Mouse (Mus musculus): ENCODE results near the gene Rnpepl1.
A peak's percentile ranks its signal among the peaks of the same experiment; 100 is the strongest.
"Not testable (repeated sequence)": the region's sequence is repeated elsewhere in the genome, so short reads cannot be mapped to it uniquely, and the experiment has no call there.

Gene Rnpepl1

DNA sequence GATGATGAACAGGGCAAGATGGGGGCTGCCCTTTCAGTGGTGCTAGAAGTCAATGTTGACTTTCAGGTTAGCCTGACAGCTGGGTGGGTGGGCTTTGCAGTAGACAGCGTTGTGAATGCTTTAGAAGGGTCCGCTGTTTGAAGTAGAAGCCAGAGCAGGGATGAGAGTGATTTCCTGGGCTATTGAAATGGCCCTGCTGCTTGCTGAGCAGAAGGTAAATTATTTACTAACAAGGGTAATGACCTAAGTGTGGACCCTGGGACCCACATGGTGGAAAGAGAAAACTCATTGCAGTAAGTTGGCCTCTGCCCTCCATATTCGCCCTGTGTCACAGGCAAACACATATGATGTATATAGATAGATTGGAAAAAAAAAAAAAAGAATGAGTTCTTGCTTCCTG is 25.9 kb downstream of the Rnpepl1 start:
- no peak for DNase-seq (ENCODE audit: low spot score in 2 of 2)

DNA sequence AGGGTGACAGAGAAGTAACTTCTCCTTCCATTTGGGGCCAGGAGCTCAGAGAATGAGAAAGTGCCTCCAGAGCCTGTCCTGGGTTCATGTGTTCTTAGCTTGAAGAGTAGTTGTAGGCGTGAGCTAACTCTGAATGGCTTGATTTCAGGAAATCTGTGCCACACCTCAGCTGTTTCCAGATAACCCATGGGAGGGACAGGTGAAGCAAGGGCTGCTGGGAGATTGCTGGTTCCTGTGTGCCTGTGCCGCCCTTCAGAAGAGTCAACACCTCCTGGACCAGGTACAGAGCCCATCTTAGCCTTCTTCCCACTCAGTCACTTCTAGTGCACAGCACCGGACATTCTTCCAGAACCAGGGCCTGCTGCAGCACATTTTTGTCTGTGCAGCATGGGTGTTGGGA is 27.2 kb downstream of the Rnpepl1 start:
- DNase-seq (ENCODE audit: low spot score in 2 of 2): no peak

DNA sequence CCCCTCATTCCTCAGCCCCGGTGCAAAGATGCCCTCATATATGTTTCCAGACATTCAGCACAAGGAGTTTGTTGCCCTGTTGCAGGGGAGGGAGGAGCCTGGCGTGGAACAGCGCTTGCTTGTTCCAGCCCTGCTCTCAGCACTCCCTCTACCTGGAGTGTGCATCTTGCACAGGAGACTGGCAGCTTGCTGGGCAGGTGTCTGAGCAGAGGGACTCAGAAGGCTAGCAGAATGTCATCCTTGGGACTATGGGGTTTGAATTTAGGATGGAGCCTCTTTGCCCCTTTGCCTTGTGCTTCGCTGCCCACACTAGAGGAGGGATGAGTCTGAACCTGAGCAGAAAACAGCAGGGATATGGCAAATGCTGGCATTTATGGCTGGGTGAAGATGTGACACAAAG is 29.2 kb downstream of the Rnpepl1 start:
- DNase-seq (ENCODE audit: low spot score in 2 of 2): no peak

- DNase-seq (ENCODE audit: low spot score in 2 of 2): no peak
Observed at GRCm38 (mm10) chr1:92943219-92943989, 32.8 kb downstream of the Rnpepl1 start.

- no peak for DNase-seq (ENCODE audit: low spot score in 2 of 2)
Observed at GRCm38 (mm10) chr1:92947966-92948365, 37.4 kb downstream of the Rnpepl1 start.

GRCm38 (mm10) chr1:92949426-92949825 is 38.8 kb downstream of the Rnpepl1 start:
- no peak for DNase-seq (ENCODE audit: low spot score in 2 of 2)

DNA sequence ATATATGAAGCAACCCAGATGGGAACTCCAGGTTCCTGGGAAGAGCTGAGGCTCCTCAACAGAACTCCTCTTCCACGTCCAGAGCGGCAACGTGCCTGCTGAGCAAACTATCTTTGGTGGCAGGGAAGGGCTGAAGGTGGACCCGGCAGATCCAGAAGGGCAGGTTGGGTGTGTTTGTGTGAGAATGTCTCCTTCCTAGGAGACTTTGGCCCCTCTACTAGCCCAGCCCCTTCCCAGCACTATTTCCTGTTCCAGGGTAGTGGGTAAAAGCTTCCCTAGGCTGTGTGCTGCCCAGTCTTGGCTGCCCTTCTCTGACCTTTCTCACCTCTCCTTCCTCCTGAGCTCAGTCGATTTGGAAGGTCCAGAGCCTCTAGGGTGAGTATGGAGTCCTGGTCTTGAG is 40.0 kb downstream of the Rnpepl1 start, which contains the start of gene Gpr35:
TSS of gene Gpr35 (plus strand) at position 259 of the 400 bp plus-strand sequence.
- DNase-seq (ENCODE audit: low spot score in 2 of 2): no peak

DNA sequence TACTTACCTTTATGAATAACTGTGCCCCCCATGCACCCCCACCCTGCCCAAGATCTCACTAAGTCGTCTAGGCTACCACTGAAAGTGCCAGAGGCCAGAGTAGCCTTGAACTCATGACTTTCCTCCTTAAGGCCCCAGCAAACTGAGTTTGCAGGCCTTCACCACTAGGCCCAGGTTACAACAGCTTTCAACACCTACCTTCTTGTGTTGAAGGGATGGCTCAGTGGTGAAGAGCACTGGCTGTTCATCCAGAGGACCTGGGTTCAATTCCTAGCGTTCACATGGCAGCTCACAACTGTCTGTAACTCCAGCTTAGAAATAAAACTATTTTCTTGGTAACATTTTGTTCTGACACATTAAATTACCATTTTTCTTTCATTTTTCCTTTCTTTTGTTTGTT is 43.1 kb downstream of the Rnpepl1 start:
- DNase-seq (ENCODE audit: low spot score in 2 of 2): no peak

DNA sequence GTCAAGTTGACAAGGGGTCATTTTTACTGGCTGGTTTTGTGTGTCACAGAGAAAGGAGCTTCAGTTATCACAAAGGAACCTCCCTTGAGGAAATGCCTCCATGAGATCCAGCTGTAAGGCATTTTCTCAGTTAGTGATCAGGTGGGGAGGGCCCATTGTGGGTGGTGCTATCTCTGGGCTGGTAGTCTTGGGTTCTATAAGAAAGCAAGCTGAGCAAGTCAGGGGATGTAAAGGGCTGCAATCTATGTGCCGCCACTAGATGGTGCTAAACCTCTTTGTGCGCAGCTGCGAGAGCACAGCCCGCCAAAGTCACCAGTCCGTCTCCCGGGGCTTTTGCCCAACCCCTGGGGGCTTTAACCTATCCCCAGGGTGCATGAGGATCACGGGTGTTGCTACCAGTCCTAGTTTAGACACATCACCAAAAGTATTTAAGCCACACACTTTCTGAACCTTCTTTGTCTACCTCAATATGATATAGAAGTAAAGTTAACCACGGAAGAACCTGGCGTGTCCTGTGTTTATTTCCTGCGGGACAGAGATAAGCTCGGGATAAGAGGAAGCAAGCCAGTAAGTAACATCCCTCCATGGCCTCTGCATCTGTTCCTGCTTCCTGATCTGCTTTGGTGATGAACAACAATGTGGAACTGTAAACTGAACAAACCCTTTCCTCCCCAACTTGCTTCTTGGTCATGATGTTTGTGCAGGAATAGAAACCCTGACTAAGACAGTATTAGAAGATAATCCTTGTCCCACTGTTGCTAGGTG is 46.2 kb downstream of the Rnpepl1 start:
- peak; percentile 41 to 57 for DNase-seq (ENCODE audit: low spot score in 2 of 2)

GRCm38 (mm10) chr1:92958999-92959398 is 48.4 kb downstream of the Rnpepl1 start:
- no peak for DNase-seq (ENCODE audit: low spot score in 2 of 2)

- not testable (repeated sequence) for DNase-seq (ENCODE audit: low spot score in 2 of 2)
Observed at GRCm38 (mm10) chr1:92970791-92971190, 60.2 kb downstream of the Rnpepl1 start.

DNA sequence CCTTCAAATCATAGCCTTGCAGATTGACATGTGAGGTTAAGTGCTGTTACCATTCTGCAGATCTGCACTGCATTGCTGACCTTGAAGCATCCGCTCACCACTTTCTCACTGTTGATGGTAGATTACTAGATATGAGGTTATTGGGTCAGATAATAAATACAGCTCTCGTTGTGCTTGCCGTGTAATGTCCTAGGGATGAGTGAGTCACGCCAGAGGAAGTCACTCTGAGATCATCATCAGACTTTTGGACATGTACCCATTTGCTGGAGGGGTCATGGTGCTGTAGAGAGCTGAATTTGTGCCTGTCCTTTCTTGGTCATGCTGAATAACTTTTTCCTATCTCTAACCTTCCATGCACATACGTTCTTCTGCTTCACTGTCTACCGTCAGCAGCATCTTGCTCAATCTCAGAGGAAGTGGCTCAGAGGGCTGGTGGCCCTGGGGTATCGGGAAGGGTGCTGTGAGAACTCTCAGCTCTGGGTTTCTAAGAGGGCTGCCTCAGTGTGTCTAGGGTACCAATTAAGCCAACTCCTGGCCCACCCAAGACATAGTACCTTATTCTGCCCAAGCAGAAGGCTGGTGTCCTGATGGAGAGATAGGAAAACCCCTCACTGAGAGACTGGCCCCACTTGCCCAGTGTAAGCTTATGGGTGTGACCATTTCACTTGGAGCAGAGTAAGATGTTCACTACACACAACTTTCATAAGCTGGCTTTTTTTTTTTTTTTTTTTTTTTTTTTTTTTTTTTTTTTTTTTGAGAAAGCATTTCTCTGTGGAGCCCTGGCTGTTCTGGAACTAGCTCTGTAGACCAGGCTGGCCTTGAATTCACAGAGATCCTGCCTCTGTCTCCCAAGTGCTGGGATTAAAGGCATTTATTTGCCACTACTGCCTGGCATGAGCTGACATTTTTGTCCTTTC is 61.6 kb downstream of the Rnpepl1 start:
- DNase-seq (ENCODE audit: low spot score in 2 of 2): no peak

DNA sequence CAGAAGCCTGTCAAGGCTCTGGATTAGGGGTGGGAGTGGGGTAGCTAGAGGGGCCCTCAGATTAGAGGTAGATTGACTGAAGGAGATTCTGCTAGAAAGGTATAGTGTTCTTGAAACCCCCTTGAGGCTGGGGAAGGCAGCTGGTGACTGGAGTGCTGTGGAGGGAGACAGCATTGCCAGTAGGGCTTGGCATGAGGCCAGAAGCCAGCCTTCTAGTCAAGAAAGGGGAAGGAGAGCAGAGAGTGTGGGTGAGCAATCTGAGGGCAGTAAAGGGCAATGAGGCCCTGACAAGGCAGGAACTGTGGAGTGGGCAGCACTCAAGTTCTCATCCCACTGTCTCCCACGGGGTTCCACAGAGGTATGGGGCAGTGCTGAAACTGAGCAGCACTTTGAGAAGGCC is 62.3 kb downstream of the Rnpepl1 start:
- peak in 1 of 2 experiments; percentile 34 for DNase-seq (ENCODE audit: low spot score in 2 of 2)
